Mouse (Mus musculus) cerebellum, adult 2 months (tissue): Measurements from ENCODE around the gene Pdss2.

Source experiments
- CTCF ChIP-seq: fragments of 200-500 bp; IDR thresholded peaks from 2 replicates; pipeline ENCODE4 v1.5.1; 2011; ENCODE audit warnings: low read depth, mild to moderate bottlenecking, control low read depth, low read length, moderate library complexity, borderline replicate concordance; ENCODE audit not compliant: insufficient read depth
- POLR2A ChIP-seq: fragments of 200-500 bp; IDR thresholded peaks from 2 replicates; pipeline ENCODE4 v1.6.1; 2011; ENCODE audit warnings: low read length, control low read depth, borderline replicate concordance; ENCODE audit not compliant: insufficient read depth

DNA sequence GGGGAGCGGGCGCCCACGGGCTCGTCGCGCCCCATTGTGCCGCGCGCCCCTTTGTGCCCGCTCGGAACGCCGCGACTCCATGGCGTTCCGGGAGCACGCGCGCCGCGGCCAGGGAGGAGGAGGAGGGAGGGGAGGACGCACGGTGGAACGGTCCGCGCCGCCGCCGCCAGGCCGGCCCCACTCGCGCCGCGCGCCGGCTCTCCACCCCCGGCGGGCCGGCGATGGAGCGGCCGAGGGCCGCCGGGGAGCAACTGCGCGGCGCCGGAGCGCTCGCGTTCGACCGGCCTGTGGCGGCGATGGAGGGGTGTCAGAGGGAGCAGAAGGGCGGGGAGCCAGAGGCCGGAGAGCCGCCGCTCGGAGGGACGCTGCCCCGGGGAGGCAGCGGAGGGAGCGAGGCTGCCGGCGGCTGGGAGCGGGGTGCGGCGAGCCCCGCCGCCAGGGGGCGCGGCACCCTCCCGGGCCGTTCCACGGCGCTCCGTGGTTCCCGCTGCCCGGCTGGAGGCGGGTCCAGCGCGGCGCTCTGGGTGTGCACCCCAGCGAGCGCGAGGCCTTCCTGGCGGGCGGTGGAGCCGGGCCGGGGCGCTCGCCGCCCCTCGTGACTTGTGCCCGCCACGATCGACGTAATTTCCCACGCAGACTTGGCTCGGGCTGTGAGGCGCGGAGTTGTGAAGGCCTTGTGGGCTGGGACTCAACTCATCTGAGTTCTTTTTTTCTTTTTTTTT lies 258.3 kb downstream of the Pdss2 start:
- TF ChIP-seq POLR2A = no peak
- TF ChIP-seq CTCF = peak; percentile 25; the same call in 1 of the 2 replicates
